Mouse (Mus musculus) ovary, postnatal 36 days (tissue): Measurements from ENCODE around the gene Adgrl2.

ENCODE experiments used
- DNase-seq: peaks from one replicate; pipeline ENCODE4 v3.0.0; 2022; ENCODE audit warnings: low spot score, mixed read lengths

The Adgrl2 gene

GRCm38 (mm10) chr3:148885184-148885583, 105.2 kb downstream of the Adgrl2 start:
- no peak for DNase-seq

- DNase-seq: no peak
Observed at GRCm38 (mm10) chr3:148881431-148881830, 108.9 kb downstream of the Adgrl2 start.

- no peak for DNase-seq
Observed at GRCm38 (mm10) chr3:148872563-148872962, 117.8 kb downstream of the Adgrl2 start.

- no peak for DNase-seq
Observed at GRCm38 (mm10) chr3:148871792-148872464, 118.4 kb downstream of the Adgrl2 start.

- no peak for DNase-seq
Observed at GRCm38 (mm10) chr3:148867618-148868017, 122.7 kb downstream of the Adgrl2 start.

GRCm38 (mm10) chr3:148866633-148867032, 123.7 kb downstream of the Adgrl2 start:
- DNase-seq: no peak

GRCm38 (mm10) chr3:148866053-148866452, 124.3 kb downstream of the Adgrl2 start:
- no peak for DNase-seq

GRCm38 (mm10) chr3:148865234-148865633, 125.1 kb downstream of the Adgrl2 start:
- DNase-seq: no peak

- DNase-seq: no peak
Observed at GRCm38 (mm10) chr3:148861860-148862259, 128.5 kb downstream of the Adgrl2 start.

- no peak for DNase-seq
Observed at GRCm38 (mm10) chr3:148854306-148854910, 135.9 kb downstream of the Adgrl2 start.

- no peak for DNase-seq
Observed at GRCm38 (mm10) chr3:148853372-148853771, 137.0 kb downstream of the Adgrl2 start.

- DNase-seq: no peak
Observed at GRCm38 (mm10) chr3:148852556-148852955, 137.8 kb downstream of the Adgrl2 start.

GRCm38 (mm10) chr3:148850821-148851220, 139.5 kb downstream of the Adgrl2 start:
- DNase-seq: no peak

- DNase-seq: no peak
Observed at GRCm38 (mm10) chr3:148848366-148848765, 142.0 kb downstream of the Adgrl2 start.

- no peak for DNase-seq
Observed at GRCm38 (mm10) chr3:148844182-148844581, 146.2 kb downstream of the Adgrl2 start.

- no peak for DNase-seq
Observed at GRCm38 (mm10) chr3:148842533-148842932, 147.8 kb downstream of the Adgrl2 start.

- no peak for DNase-seq
Observed at GRCm38 (mm10) chr3:148838835-148839296, 151.5 kb downstream of the Adgrl2 start.

- no peak for DNase-seq
Observed at GRCm38 (mm10) chr3:148838095-148838834, 152.1 kb downstream of the Adgrl2 start.

GRCm38 (mm10) chr3:148835136-148835535, 155.2 kb downstream of the Adgrl2 start:
- no peak for DNase-seq

- no peak for DNase-seq
Observed at GRCm38 (mm10) chr3:148833070-148833769, 157.1 kb downstream of the Adgrl2 start.

- no peak for DNase-seq
Observed at GRCm38 (mm10) chr3:148832001-148832400, 158.4 kb downstream of the Adgrl2 start.

GRCm38 (mm10) chr3:148828519-148828918, 161.8 kb downstream of the Adgrl2 start:
- no peak for DNase-seq
